Comparison of ENCODE assay signal across 11 mouse cellular contexts in genomic region chr9:63687413-63688015, GRCm38 (mm10).
DNase-seq lines count a peak whose midpoint lies in the region; ATAC-seq and TF ChIP-seq lines count a peak whose summit lies in the region.
"Had no signal": no experiment of that assay in that cellular context is flagged by ENCODE, and none has a peak within 500 bp of the region (broad histone marks: within the 10 kb centered on the region; RNA-seq: fewer than 3 reads in every experiment).

No protein-coding gene starts in this region.

- no peak for TF ChIP-seq POLR2A in kidney, adult 2 months (IDR thresholded peaks at IDR 0.05; ENCODE audit: low read depth, low read length)

- no peak for TF ChIP-seq CTCF in kidney, adult 2 months (conservative IDR thresholded peaks at IDR 0.05; ENCODE audit: insufficient read depth, insufficient read length, low read depth, low read length)

- no peaks in the 10 kb centered on the region for H3K36me3 ChIP-seq in kidney, adult 2 months (ENCODE audit: control insufficient read depth, insufficient read depth, low read length)
- H3K36me3 ChIP-seq in intestine, embryonic 16.5 days (ENCODE audit: control insufficient read depth, insufficient read depth, low read length), result no peaks in the 10 kb centered on the region
- 0 out of 2 replicates have a peak, but pooled peaks cover 4% of the 10 kb centered on the region for H3K36me3 ChIP-seq in kidney, embryonic 16.5 days (ENCODE audit: insufficient read depth, low read length)
- H3K36me3 ChIP-seq: hindbrain, embryonic 15.5 days had no signal

- H3K4me1 ChIP-seq in kidney, adult 2 months (ENCODE audit: control insufficient read depth, insufficient read depth, low read length), result 0 out of 2 replicates have a peak, but pooled peaks cover 3% of the 10 kb centered on the region
- peaks cover 7% of the 10 kb centered on the region; the same call in 1 of the 2 replicates for H3K4me1 ChIP-seq in intestine, embryonic 16.5 days (ENCODE audit: control insufficient read depth, insufficient read depth, low read length)
- H3K4me1 ChIP-seq in kidney, embryonic 16.5 days (ENCODE audit: insufficient read depth, low read length), result peaks cover 17% of the 10 kb centered on the region; the same call in 1 of the 2 replicates
- H3K4me1 ChIP-seq: hindbrain, embryonic 15.5 days had no signal

- no peaks in the 10 kb centered on the region for H3K9me3 ChIP-seq in intestine, embryonic 16.5 days (ENCODE audit: control insufficient read depth, low read length)
- no peaks in the 10 kb centered on the region for H3K9me3 ChIP-seq in kidney, embryonic 16.5 days (ENCODE audit: low read length)
- H3K9me3 ChIP-seq: hindbrain, embryonic 15.5 days had no signal

- 63% methylated on average over 7 of the region's 7 CpGs for whole genome bisulfite sequencing in kidney, adult 2 months
- 53% methylated on average over 7 of the region's 7 CpGs for WGBS in intestine, embryonic 16.5 days
- WGBS in kidney, embryonic 16.5 days, result 44% methylated on average over 7 of the region's 7 CpGs

- H3K9ac ChIP-seq in intestine, embryonic 16.5 days (ENCODE audit: low read depth, low read length), result no peak overlapping the region
- H3K9ac ChIP-seq in kidney, embryonic 16.5 days (replicated peaks; ENCODE audit: low read length), result no peak overlapping the region
- H3K9ac ChIP-seq: hindbrain, embryonic 15.5 days had no signal

- peak; percentile 80 for DNase-seq in kidney, adult 2 months
- no peak for DNase-seq in kidney, adult 18-20 months
- DNase-seq in lung, postnatal 25 days (ENCODE audit: low spot score), result peak; percentile 65
- no peak for DNase-seq in left cerebral cortex, adult 9 months (ENCODE audit: low spot score in 2 of 2)
- no peak for DNase-seq in testis, postnatal 10 days (ENCODE audit: low spot score)
- DNase-seq: adrenal gland, adult 8-10 months had no signal

- no peak overlapping the region for H3K4me2 ChIP-seq in intestine, embryonic 16.5 days (ENCODE audit: low read depth, low read length)
- H3K4me2 ChIP-seq in kidney, embryonic 16.5 days (replicated peaks; ENCODE audit: low read depth, low read length), result no peak overlapping the region
- H3K4me2 ChIP-seq: hindbrain, embryonic 15.5 days had no signal

- H3K27ac ChIP-seq in kidney, adult 2 months (ENCODE audit: insufficient read depth, low read depth, low read length), result 0 out of 2 replicates have a peak overlapping the region, but pooled peaks have one; percentile 53
- peak overlapping the region; percentile 47; the same call in 1 of the 2 replicates for H3K27ac ChIP-seq in intestine, embryonic 16.5 days (ENCODE audit: low read length)
- peak overlapping the region; percentile 81 for H3K27ac ChIP-seq in kidney, embryonic 16.5 days (ENCODE audit: low read length)
- H3K27ac ChIP-seq: hindbrain, embryonic 15.5 days had no signal

- no peak overlapping the region for H3K4me3 ChIP-seq in kidney, adult 2 months (ENCODE audit: insufficient read depth, low read depth, low read length)
- H3K4me3 ChIP-seq in intestine, embryonic 16.5 days (ENCODE audit: low read length), result no peak overlapping the region
- no peak overlapping the region for H3K4me3 ChIP-seq in kidney, embryonic 16.5 days (ENCODE audit: low read length)
- H3K4me3 ChIP-seq: hindbrain, embryonic 15.5 days had no signal

- no peak for ATAC-seq in intestine, embryonic 16.5 days
- ATAC-seq in kidney, embryonic 16.5 days (ENCODE audit: low FRiP score, low TSS enrichment), result peak; percentile 65; the same call in 1 of the 2 replicates
- ATAC-seq: forebrain, embryonic 16.5 days; Patski had no signal

- no peaks in the 10 kb centered on the region for H3K27me3 ChIP-seq in kidney, adult 2 months (replicated peaks; ENCODE audit: control insufficient read depth, insufficient read depth, low read length)
- H3K27me3 ChIP-seq in intestine, embryonic 16.5 days (replicated peaks; ENCODE audit: control insufficient read depth, insufficient read depth, low read length), result no peaks in the 10 kb centered on the region
- no peaks in the 10 kb centered on the region for H3K27me3 ChIP-seq in kidney, embryonic 16.5 days (ENCODE audit: insufficient read depth, low read length)
- H3K27me3 ChIP-seq: hindbrain, embryonic 15.5 days; Patski had no signal

Comparison
In these comparisons a context has a peak if more than half of its experiments do, and no peak if none do; other contexts are left out.
1. DNase-seq: peak in kidney, adult 2 months (single experiment) and lung, postnatal 25 days (single experiment); none in kidney, adult 18-20 months (single experiment), left cerebral cortex, adult 9 months (0 of 2) and testis, postnatal 10 days (single experiment).
2. Peak in every context shown above with its lines, with median percentiles within 50 percentile points of each other: H3K27ac ChIP-seq.